Mouse (Mus musculus) ES-Bruce4 (cell line): ENCODE results near the gene Porcn. TPM values are rescaled to one million over a fixed set of nuclear protein-coding genes. Genes with fewer than 3 reads are reported as not detected.

Experiments
- H3K27ac ChIP-seq: 2 replicates; pipeline ENCODE4 v1.5.1; 2012; ENCODE audit warnings: low read length, inconsistent platforms; ENCODE audit not compliant: insufficient read depth
- H3K27me3 ChIP-seq: 2 replicates; pipeline ENCODE4 v1.6.1; 2012; ENCODE audit warnings: mild to moderate bottlenecking, low read length, inconsistent platforms; ENCODE audit not compliant: control insufficient read depth, poor library complexity, insufficient read depth, severe bottlenecking
- H3K36me3 ChIP-seq: 2 replicates; pipeline ENCODE4 v1.6.1; 2012; ENCODE audit warnings: inconsistent platforms, mild to moderate bottlenecking, low read length, moderate library complexity; ENCODE audit not compliant: control insufficient read depth, poor library complexity, insufficient read depth, severe bottlenecking
- H3K4me1 ChIP-seq: one replicate; pipeline ENCODE4 v1.8.1; 2011; ENCODE audit warnings: low read length; ENCODE audit not compliant: control insufficient read depth, insufficient read depth
- H3K4me3 ChIP-seq: 2 replicates; pipeline ENCODE4 v1.5.1; 2011; ENCODE audit warnings: low read depth, mild to moderate bottlenecking, low read length
- H3K9ac ChIP-seq: 2 replicates; pipeline ENCODE4 v1.6.1; 2012; ENCODE audit warnings: low read depth, mild to moderate bottlenecking, inconsistent platforms; ENCODE audit not compliant: poor library complexity, severe bottlenecking
- H3K9me3 ChIP-seq: replicated peaks from 2 replicates; pipeline ENCODE4 v1.6.1; 2012; ENCODE audit warnings: mild to moderate bottlenecking, low read length, inconsistent platforms; ENCODE audit not compliant: control insufficient read depth, poor library complexity, insufficient read depth, severe bottlenecking
- CTCF ChIP-seq: IDR thresholded peaks from one replicate; pipeline ENCODE4 v1.8.1; 2011; ENCODE audit warnings: low read depth, low read length
- EP300 ChIP-seq: IDR thresholded peaks from 2 replicates; pipeline ENCODE4 v1.6.1; 2011; ENCODE audit warnings: low read depth, low read length; ENCODE audit not compliant: insufficient read depth
- POLR2A ChIP-seq: IDR thresholded peaks from one replicate; pipeline ENCODE4 v1.8.1; 2011; ENCODE audit warnings: low read length; ENCODE audit not compliant: insufficient read depth
- polyA plus RNA-seq: library from polyadenylated mRNA; stranded (reverse); fragments of >200 nt; gene quantifications from 2 replicates; pipeline ENCODE4 v1.2.4, GENCODE M21; 2011; ENCODE audit warnings: low read depth; ENCODE audit not compliant: missing spikeins, insufficient read depth, insufficient read length

The Porcn gene
- polyA plus RNA-seq, 1 experiment = 8.5 TPM

DNA sequence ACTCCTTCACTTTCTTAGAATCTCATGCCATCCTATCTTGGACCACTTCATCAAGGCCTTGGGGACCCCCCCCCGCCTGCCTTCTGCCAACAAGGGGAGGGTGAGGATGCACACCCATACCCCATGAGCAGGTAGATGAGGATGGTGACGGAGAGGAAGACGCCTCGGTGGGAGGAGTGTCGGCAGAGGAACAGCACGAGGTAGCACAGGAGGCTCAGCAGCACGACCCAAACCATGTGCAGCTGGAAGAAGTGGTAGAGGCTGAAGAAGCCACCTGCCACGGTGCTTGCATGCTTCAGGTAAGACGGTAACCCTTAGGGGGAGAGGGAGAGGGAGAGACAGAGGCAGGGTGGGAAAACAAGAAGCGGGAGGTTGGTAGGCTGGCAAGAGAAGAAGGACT lies 2.2 kb downstream of the Porcn start:
- no peaks in the 10 kb centered on the region for H3K36me3 ChIP-seq
- no peaks in the 10 kb centered on the region for H3K4me1 ChIP-seq
- no peak overlapping the region for H3K4me3 ChIP-seq
- no peak overlapping the region for H3K9ac ChIP-seq
- TF ChIP-seq CTCF (no peak), POLR2A (no peak), EP300 (no peak)
- no peaks in the 10 kb centered on the region for H3K27me3 ChIP-seq
- H3K27ac ChIP-seq = no peak overlapping the region
- H3K9me3 ChIP-seq = no peaks in the 10 kb centered on the region

DNA sequence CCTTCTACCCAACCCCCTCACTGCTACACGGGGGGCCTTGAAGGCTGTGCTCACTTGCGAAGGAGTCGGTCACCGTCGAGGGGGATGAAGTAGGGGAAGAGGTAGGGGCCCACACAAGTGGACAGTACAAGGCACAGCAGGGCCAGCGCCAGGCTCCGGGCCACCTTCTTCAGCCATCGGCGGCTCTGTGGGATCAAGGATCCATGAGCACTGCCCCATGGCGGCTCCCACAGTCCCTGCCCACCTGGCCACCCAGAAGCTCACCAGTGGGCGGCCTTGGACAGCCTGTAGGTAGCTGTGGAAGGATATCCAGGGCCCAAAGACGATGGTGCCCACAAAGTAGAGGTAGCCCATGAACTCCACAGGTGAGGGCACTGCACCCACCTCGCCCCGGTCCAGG lies 3.2 kb downstream of the Porcn start:
- Histone ChIP-seq H3K4me3 (0 out of 2 replicates have a peak overlapping the region, but pooled peaks have one; percentile 23), H3K4me1 (no peaks in the 10 kb centered on the region), H3K9ac (no peak overlapping the region), H3K27ac (no peak overlapping the region), H3K36me3 (no peaks in the 10 kb centered on the region), H3K27me3 (no peaks in the 10 kb centered on the region), H3K9me3 (no peaks in the 10 kb centered on the region)
- TF ChIP-seq POLR2A (no peak), EP300 (no peak), CTCF (no peak)

DNA sequence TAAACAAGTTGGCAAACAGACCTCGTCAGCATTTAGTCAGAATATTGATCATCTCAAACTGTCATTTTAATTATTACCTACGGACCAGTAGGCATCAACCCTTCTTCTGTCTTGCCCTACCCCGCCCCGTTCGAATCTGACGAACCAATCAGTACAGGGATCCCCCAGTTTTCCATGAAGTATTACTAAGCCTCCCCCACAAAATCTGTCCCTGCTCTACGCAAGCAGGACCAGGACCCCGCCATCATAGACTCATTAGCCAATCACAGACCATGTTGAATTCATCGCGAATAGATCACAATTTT lies 13.0 kb downstream of the Porcn start, which contains the start of gene Ebp:
TSS of gene Ebp (minus strand) at position 94 of the 305 bp plus-strand sequence.
- Histone ChIP-seq H3K9me3 (no peaks in the 10 kb centered on the region), H3K27me3 (no peaks in the 10 kb centered on the region), H3K4me3 (peak within 1 kb of the TSS; percentile 71), H3K27ac (peak within 1 kb of the TSS; percentile 72), H3K4me1 (peaks cover 2% of the 10 kb centered on the region), H3K36me3 (no peaks in the 10 kb centered on the region), H3K9ac (peak within 1 kb of the TSS; percentile 27)
- TF ChIP-seq EP300 (no peak), POLR2A (no peak), CTCF (no peak)

DNA sequence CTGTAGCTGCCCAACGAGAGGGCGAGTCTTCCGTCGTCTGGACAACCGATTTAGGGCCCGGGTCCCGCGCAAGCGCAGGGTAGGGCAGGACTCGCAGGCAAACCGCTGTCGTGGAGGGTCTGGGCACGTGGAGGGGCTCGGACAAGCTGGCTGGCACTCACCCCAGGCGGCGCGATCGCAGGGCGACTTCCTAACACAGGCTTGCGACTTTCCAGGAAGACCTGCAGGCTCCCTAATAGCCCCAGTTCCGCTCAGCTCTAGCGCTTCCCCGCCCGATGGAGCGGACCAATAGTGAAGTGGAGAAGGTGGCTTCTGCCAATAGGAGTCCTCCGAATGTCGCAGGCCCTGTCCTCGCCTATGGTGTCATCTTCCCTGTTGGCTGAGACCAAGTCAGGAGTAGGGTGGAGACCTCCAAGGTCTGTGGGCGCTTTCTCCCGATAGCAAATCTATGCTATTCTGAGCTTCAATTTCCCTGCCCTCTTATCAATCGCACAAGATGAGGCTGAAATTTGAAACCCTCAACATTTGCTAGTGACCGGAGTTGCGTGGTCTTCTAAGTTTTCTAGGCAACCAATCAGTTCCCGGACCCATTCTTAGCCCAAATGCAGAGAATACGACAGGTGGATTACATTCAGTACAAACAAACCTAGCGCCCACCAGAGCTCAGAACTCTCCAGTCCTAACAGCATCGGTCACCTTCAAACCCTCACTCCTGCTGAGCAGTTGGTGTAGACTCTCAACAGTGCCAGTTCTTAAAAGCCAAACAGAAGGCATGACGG lies 13.5 kb downstream of the Porcn start:
- no peaks in the 10 kb centered on the region for H3K27me3 ChIP-seq
- H3K9ac ChIP-seq = peak overlapping the region; percentile 27
- TF ChIP-seq EP300 (no peak), CTCF (no peak), POLR2A (no peak)
- peaks cover 2% of the 10 kb centered on the region for H3K4me1 ChIP-seq
- H3K27ac ChIP-seq = peak overlapping the region; percentile 72
- no peaks in the 10 kb centered on the region for H3K9me3 ChIP-seq
- H3K4me3 ChIP-seq = peak overlapping the region; percentile 71
- H3K36me3 ChIP-seq = no peaks in the 10 kb centered on the region; the same call in 1 of the 2 replicates

DNA sequence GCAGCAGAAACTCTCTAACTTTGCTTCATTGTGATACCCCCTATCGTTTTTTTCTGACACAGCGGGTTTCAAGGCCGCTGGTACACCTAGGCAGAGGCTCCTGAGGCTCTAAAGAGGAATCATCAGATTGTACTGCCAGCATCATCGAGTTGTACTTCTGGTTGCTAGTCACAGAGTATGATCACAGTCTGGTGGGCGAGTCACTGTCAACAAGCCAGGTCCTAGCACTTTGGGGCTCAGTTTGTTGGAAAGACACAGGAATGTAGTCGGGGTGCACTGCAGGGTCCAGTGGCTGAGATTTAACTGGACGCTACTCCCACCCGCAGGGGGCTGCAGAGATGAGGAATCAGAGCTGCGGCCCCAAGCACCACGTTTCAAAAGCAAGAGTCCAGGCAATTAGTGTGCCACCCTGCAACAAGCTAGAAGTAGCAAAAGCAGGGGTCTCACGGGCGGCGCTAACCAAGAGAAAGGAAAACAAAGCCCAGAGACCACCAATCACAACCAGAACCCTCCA lies 14.1 kb downstream of the Porcn start:
- Histone ChIP-seq H3K9me3 (no peaks in the 10 kb centered on the region), H3K36me3 (no peaks in the 10 kb centered on the region; the same call in 1 of the 2 replicates), H3K4me1 (peaks cover 2% of the 10 kb centered on the region), H3K9ac (peak overlapping the region; percentile 27), H3K27me3 (no peaks in the 10 kb centered on the region), H3K27ac (peak overlapping the region; percentile 24; the same call in 1 of the 2 replicates), H3K4me3 (peak overlapping the region; percentile 71)
- no peak for TF ChIP-seq EP300
- TF ChIP-seq CTCF = no peak
- no peak for TF ChIP-seq POLR2A
